Mouse (Mus musculus) liver, embryonic 14.5 days (tissue): ENCODE results near the gene Gm5105.

Experiments used
- CTCF ChIP-seq: IDR thresholded peaks from 2 replicates; pipeline ENCODE4 v1.5.1; 2016; ENCODE audit warnings: antibody characterized with exemption, low read depth, control low read depth
- EP300 ChIP-seq: IDR thresholded peaks from 2 replicates; pipeline ENCODE4 v1.6.1; 2016; ENCODE audit warnings: antibody characterized with exemption, low read depth

- TF ChIP-seq EP300 (no peak), CTCF (no peak)
These were observed 786 bp downstream of the Gm5105 start for GRCm38 (mm10) chr3:138066348-138066856.
